Mouse (Mus musculus) gastrocnemius, adult 18-20 months (tissue): Measurements from ENCODE around the gene AY761184. TPM values are rescaled to one million over a fixed set of nuclear protein-coding genes. Genes with fewer than 3 reads are reported as not detected.
"Not testable (repeated sequence)": the region's sequence is repeated elsewhere in the genome, so short reads cannot be mapped to it uniquely, and the experiment has no call there.

ENCODE experiments used
- DNase-seq: peaks from one replicate; pipeline ENCODE4 v3.0.0; 2021; ENCODE audit warnings: low spot score
- long read RNA-seq, 2 experiments: library from polyadenylated mRNA; stranded (forward); transcript quantifications; one replicate each; pipeline ENCODE4 v2.0.0; 2021
- total RNA-seq, 2 experiments: library from RNA; stranded (reverse); gene quantifications; 2 replicates each; pipeline ENCODE4 v1.2.3; 2021

The AY761184 gene
- not detected for total RNA-seq
- long read RNA-seq, experiment 1 = 0 reads
- long read RNA-seq, experiment 2 = 0 reads

GRCm38 (mm10) chr8:21703545-21703944 lies at the start of gene AY761184:
TSS of gene AY761184 (minus strand) at chr8:21703645.
- not testable (repeated sequence) for DNase-seq

- DNase-seq = not testable (repeated sequence)
Observed at GRCm38 (mm10) chr8:21665497-21665896, 37.9 kb downstream of the AY761184 start, which contains the start of gene Defa34. TSS of gene Defa34 (plus strand) at chr8:21665797.

- DNase-seq = not testable (repeated sequence)
Observed at GRCm38 (mm10) chr8:21655480-21655879, 48.0 kb downstream of the AY761184 start, which contains the start of gene Defa17. TSS of gene Defa17 (plus strand) at chr8:21655780.

Other genes with a start within 250 kb of the AY761184 start
- gene Gm7849, start 247.1 kb downstream of the AY761184 start, total RNA-seq = not detected
- not detected for gene Defa20, start 194.4 kb downstream of the AY761184 start, total RNA-seq
- gene Defa32, start 174.6 kb downstream of the AY761184 start, total RNA-seq = not detected
- not detected for gene Defa37, start 138.3 kb downstream of the AY761184 start, total RNA-seq
- gene Defa28, start 120.6 kb downstream of the AY761184 start, total RNA-seq = not detected
- gene Gm7861, start 109.1 kb downstream of the AY761184 start, total RNA-seq = not detected
- gene Defa26, start 85.5 kb downstream of the AY761184 start, total RNA-seq = not detected
- not detected for gene Defa17, start 47.9 kb downstream of the AY761184 start, total RNA-seq
- not detected for gene Defa34, start 37.8 kb downstream of the AY761184 start, total RNA-seq
- gene Defa24, start 30.8 kb upstream of the AY761184 start, total RNA-seq = not detected
- not detected for gene Defb50, start 119.9 kb upstream of the AY761184 start, total RNA-seq
- not detected for gene Defb2, start 136.3 kb upstream of the AY761184 start, total RNA-seq
- gene Defb10, start 155.3 kb upstream of the AY761184 start, total RNA-seq = not detected
- gene Defb9, start 181.8 kb upstream of the AY761184 start, total RNA-seq = not detected
- not detected for gene Defb11, start 202.8 kb upstream of the AY761184 start, total RNA-seq
- not detected for gene Defb15, start 229.1 kb upstream of the AY761184 start, total RNA-seq
- gene Defb35, start 234.7 kb upstream of the AY761184 start, total RNA-seq = not detected
- gene Defb13, start 243.1 kb upstream of the AY761184 start, total RNA-seq = not detected